Mouse (Mus musculus): Measurements from ENCODE around the gene Nr6a1. TPM values are rescaled to one million over a fixed set of nuclear protein-coding genes. Genes with fewer than 3 reads are reported as not detected.

The Nr6a1 gene
- total RNA-seq, 2 experiments from 2014 or later, result 5.6 to 7.0 TPM

GRCm38 (mm10) chr2:38931851-38932667, 4.6 kb upstream of the Nr6a1 start, which contains the start of gene Olfml2a:
Gene Olfml2a (plus strand): TSS chr2:38931978.
- peak; percentile 32 to 62 for DNase-seq (ENCODE audit: low spot score in 2 of 2)
- 0 out of 2 replicates have a peak within 1 kb of the TSS, but pooled peaks have one; percentile 5 for H3K27ac ChIP-seq

DNA sequence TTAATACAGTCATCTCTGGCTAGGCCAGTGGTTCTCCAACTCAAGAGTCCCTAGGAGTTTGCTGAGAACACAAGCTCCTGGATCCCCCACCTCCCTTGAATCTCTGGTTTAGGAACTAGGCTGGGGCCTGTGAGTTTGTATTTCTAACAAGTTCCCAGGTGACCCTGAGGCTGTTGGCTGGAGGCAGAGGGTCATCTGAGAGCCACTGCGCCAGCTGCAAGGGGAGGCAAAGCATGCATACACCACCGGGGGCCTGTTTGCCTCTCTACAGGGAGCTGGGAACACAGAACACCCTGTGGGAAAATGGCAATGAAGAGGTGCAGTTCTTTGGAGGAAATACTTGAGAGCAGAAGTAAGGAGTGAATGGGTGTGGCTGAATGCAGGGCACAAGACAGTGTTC, 2.8 kb upstream of the Nr6a1 start:
- H3K4me3 ChIP-seq, result no peak overlapping the region
- H3K27ac ChIP-seq, result no peak overlapping the region
- no peak for TF ChIP-seq CTCF (conservative IDR thresholded peaks at IDR 0.05)
- no peak for DNase-seq (ENCODE audit: low spot score in 2 of 2)

More at GRCm38 (mm10) chr2:38931851-38932667, 4.6 kb upstream of the Nr6a1 start, which contains the start of gene Olfml2a:
- peak within 1 kb of the TSS; percentile 56 for H3K4me3 ChIP-seq
- TF ChIP-seq CTCF (conservative IDR thresholded peaks at IDR 0.05), result peak; percentile 77

GRCm38 (mm10) chr2:38926145-38926891, 1.2 kb downstream of the Nr6a1 start:
- DNase-seq (ENCODE audit: low spot score in 2 of 2), result peak; percentile 93
- TF ChIP-seq CTCF (conservative IDR thresholded peaks at IDR 0.05), result peak; percentile 47
- Histone ChIP-seq H3K27ac (peak overlapping the region; percentile 91), H3K4me3 (peak overlapping the region; percentile 67)

DNA sequence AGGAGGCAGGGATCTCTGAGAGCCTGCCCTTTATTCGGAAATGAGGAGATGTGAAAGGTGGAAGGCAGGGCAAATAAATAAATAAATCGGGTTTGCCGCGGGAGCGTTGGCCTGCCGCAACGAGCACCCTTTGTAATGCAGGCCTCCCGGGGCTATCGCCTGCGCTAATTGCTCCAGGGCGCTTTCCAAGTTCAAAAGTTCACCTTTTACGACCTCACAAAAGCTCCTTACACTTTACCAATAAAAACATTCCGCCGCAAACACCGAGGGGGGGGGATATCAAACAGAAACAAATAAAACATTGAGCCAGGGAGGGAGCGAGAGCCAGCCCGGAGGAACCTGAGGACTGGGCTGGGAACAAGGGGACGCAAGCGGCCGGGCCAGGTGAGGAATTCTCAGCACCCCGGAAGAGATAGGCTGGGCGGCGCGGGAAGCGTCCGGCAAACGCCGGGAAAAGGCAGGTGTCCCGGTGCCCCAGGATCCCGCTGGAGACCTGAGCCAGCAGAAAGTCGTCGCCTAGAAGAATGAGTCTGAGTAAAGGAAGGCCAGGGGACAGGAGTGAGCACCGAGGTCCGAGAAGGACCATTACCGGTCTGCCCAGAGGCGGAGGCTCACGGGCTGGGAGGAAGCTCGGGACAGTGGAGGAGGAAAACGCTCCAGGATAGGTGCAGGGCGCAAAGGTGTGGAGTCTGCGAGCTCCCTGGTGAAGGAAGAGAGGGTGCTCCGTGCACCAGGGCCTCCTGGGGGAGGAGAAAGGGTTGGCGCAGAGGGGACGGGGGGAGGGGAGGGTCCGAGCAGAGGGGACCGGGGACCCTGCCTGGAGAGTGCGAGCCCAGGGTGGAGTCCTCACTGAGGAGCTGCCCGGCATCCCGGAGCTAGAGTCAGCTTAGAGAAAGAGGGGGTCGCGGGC, 2.1 kb downstream of the Nr6a1 start:
- DNase-seq (ENCODE audit: low spot score in 2 of 2), result no peak
- H3K27ac ChIP-seq, result peak overlapping the region; percentile 91
- H3K4me3 ChIP-seq, result peak overlapping the region; percentile 67
- TF ChIP-seq CTCF (conservative IDR thresholded peaks at IDR 0.05), result no peak

DNA sequence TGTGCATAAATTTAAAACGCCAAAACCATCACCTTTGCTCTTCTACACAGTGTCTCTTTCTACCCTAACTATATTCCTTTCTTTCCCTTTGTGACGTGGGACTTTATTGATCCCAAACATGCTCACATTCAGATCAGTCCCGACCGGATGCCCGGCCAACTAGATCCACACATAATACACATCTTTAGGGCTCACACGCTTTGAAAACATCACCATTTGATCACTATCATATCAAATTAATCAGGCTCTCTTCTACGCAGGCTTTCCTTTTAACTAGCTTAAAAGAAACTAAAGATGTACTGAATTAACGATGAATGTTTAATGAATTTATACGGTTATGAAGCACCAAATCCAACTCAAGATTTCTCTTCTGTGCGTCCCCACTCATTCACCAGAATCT, 2.9 kb downstream of the Nr6a1 start:
- TF ChIP-seq CTCF (conservative IDR thresholded peaks at IDR 0.05), result no peak
- Histone ChIP-seq H3K4me3 (peak overlapping the region; percentile 67), H3K27ac (no peak overlapping the region)
- no peak for DNase-seq (ENCODE audit: low spot score in 2 of 2)

DNA sequence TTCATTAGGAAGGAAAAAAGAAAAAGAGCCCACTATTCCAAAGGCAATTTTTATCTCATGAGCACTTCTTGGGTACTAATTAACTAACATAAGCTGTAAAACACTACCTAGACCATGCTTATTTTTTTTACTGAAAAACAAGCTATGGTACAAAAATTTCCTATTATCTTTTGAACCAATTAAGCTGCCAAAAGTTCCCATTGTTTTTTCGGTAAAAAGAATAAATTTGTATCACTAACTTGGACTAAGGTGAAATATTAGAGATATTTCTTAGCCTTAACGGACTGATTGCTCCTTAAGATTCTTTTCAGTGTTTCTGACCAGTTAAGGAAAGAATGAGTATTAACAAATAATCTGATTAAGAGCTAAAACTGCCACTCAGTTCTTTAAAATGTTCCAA, 3.6 kb downstream of the Nr6a1 start:
- no peak overlapping the region for H3K4me3 ChIP-seq
- no peak for DNase-seq (ENCODE audit: low spot score in 2 of 2)
- no peak for TF ChIP-seq CTCF (conservative IDR thresholded peaks at IDR 0.05)

DNA sequence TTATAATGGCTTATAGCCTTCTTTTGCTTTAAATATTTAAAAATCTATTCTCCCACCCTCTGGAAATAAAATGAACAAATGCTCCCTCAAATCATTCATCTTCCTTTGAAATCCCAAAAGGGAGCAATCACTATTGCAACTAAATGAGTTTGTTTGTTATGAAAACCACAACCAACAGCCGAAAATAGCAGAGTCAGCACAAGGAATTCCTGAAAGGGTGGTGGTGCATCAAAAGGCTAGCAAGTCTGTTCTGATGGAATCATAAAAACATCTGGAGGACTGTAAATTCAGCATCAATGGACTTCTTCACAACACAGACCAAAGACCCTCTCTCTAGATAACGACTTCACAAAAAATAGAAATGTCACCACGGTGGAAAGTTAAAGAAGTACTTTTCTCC, 4.0 kb downstream of the Nr6a1 start:
- no peak for DNase-seq (ENCODE audit: low spot score in 2 of 2)
- TF ChIP-seq CTCF (conservative IDR thresholded peaks at IDR 0.05), result no peak
- Histone ChIP-seq H3K4me3 (no peak overlapping the region), H3K27ac (no peak overlapping the region)

More for the DNA sequence above, 3.6 kb downstream of the Nr6a1 start:
- no peak overlapping the region for H3K27ac ChIP-seq

DNA sequence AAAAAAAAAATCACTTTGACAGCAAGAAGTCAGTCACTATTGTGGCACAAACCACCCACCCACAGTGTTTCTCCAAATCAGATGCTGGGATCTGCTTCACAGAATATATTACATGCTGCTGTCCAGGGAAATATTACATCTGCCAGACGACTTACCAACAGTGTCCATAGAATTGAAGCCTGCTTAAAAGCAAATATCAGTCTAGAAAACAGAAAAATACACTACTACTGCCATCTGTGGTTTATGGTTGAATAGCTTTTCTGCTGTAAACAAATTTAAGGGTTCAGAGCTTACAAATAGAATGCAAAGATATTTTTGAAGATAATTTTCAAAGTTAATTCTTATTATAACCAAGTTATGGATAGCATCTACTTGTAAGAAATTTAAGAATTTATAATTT, 6.1 kb downstream of the Nr6a1 start:
- no peak for DNase-seq (ENCODE audit: low spot score in 2 of 2)
- H3K4me3 ChIP-seq, result no peak overlapping the region
- no peak overlapping the region for H3K27ac ChIP-seq
- TF ChIP-seq CTCF (conservative IDR thresholded peaks at IDR 0.05), result peak; percentile 52

DNA sequence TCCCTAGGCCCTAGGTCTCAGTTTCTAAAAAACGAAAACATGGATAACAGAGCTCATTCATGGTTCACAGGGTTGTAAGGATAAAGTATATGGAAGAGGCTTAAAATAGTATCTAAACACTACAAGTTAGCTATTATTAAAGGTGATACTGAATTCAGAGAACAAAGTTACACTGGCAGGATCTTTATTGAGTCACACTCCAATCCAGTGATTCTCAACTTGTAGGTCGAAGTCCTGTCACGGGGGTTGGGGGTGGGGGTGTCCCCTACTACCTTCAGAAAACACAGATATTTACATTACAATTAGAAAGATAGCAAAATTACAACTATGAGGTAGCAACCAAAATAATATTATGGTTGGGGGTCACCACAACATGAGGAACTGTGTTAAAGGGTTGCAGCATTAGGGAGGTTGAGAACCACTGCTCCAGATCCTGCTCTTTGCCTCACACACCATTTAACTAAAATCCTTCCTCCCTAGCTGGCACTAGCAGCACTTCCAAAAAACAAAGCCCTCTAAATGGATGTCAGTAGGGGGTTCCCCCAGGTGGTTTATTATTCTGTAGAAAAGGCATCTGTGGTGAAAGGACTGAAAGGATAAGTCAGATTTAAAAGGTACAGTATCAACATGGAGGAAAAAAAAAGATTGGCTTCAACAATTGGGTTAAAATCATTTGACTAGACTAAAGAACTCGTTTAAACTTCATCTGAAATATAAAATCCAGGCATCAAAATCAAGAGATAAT, 10.4 kb downstream of the Nr6a1 start:
- DNase-seq (ENCODE audit: low spot score in 2 of 2), result no peak
- no peak overlapping the region for H3K4me3 ChIP-seq
- no peak for TF ChIP-seq CTCF (conservative IDR thresholded peaks at IDR 0.05)
- no peak overlapping the region for H3K27ac ChIP-seq

DNA sequence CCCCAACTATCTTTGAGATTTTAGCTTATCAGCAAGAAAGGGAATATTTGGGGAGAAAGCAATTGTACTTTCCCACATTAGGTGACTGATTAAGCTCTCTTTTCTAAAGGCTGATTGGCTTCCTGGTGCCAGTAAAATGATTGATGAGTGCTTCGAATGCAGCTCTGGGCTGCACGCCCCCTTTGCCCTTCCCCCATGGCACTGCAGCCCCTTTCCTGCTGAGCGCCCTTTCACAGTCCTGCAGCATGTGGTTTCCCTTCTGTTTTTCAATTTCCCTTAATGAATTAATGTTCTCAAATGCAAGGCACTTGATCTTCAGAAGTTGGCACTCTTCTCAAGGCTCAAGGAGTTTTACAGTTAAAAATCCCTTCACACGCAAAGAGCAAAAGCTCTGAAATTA, 12.5 kb downstream of the Nr6a1 start:
- no peak for DNase-seq (ENCODE audit: low spot score in 2 of 2)
- H3K27ac ChIP-seq, result no peak overlapping the region
- no peak overlapping the region for H3K4me3 ChIP-seq
- TF ChIP-seq CTCF (conservative IDR thresholded peaks at IDR 0.05), result no peak

GRCm38 (mm10) chr2:38914517-38914916, 13.0 kb downstream of the Nr6a1 start:
- TF ChIP-seq CTCF (conservative IDR thresholded peaks at IDR 0.05), result no peak
- Histone ChIP-seq H3K27ac (no peak overlapping the region), H3K4me3 (no peak overlapping the region)
- DNase-seq (ENCODE audit: low spot score in 2 of 2), result no peak

DNA sequence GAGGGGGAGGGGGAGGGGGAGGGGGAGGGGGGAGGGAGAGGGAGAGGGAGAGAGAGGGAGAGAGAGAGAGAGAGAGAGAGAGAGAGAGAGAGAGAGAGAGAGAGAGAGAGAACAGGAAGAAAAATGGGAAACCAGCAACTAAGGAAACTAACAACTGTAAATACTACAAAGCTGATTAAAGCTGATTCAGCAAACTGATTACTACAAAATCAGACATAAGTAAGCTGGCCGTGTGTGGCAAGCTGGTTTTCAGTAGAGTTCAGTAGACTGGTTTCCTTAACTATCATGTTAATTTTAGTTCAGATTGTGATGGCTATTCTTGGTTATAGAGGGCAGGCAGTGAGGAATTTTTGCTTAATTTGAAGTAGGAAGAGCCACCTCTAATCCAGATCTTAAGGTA, 18.9 kb downstream of the Nr6a1 start:
- H3K4me3 ChIP-seq, result no peak overlapping the region
- no peak for DNase-seq (ENCODE audit: low spot score in 2 of 2)
- TF ChIP-seq CTCF (conservative IDR thresholded peaks at IDR 0.05), result no peak
- H3K27ac ChIP-seq, result no peak overlapping the region
